Mouse (Mus musculus): ENCODE results near the gene Agfg1.
"Not testable (repeated sequence)": the region's sequence is repeated elsewhere in the genome, so short reads cannot be mapped to it uniquely, and the experiment has no call there.

The Agfg1 gene

DNA sequence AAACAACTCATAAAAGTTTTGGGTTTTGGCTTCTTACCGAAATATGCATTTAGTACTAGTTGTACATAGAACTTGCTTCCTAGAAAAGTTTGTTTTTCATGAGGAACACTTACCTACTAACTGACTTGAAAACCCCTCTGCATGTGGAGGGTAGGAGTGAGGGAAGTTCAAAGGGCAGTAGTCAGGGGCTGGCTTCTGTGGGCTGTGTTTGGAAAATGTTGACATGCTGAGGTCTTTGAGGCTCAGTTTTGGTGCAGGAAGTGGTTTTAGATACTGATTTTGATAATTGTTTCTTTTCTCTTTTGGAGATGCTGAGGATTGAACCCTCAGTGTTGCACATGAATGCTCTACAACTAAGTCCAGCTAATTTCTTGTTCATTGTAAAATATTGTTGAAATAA lies 61.3 kb downstream of the Agfg1 start:
- no peak for DNase-seq (ENCODE audit: extremely low spot score, low read depth, low spot score)

DNA sequence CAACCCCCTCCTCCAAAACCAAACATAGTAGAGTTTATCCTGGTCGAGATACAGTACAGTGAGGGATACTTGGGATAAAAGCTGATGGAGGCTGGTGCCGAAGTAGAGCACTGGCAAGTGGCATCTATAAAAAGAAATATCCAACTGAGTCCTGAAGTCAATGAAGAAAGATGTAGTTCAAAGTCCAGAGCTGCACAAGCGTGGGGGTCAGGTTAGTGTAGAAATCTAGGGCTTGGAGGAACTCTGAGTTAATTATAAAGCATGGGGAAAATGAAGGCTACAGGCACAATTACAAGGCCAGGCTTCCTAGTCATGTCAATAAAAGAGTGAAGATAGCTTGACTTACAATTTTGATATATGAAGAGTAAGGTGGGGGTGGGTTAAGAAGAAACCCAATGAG lies 61.9 kb downstream of the Agfg1 start:
- no peak for DNase-seq (ENCODE audit: extremely low spot score, low read depth, low spot score)

GRCm38 (mm10) chr1:82905886-82906285 lies 66.6 kb downstream of the Agfg1 start:
- DNase-seq (ENCODE audit: extremely low spot score, low read depth, low spot score), result no peak

DNA sequence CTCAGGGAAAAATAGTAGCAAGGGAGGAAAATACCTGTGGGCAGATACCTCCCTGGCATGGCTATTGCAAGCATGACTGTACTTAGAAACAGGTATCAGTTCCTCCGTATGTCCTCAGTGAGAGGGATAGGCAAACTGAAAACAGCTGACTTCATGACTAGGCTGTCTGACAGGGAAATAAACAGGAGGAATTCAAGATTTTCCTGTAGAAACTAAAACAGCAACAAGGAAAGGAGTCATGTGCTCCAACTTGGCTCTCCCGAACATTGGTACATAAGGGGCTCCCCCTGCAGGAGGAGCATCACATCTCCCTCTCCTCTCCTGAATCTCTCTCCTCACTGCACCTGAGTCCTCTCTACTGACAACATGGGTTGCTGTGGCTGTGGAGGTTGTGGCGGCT lies 73.7 kb downstream of the Agfg1 start, which contains the start of gene A030005L19Rik:
Gene A030005L19Rik (plus strand): TSS at position 301 of the 400 bp plus-strand sequence.
- DNase-seq (ENCODE audit: extremely low spot score, low read depth, low spot score), result no peak

- not testable (repeated sequence) for DNase-seq (ENCODE audit: extremely low spot score, low read depth, low spot score)
Measured at GRCm38 (mm10) chr1:82913434-82913833, 74.2 kb downstream of the Agfg1 start.

- no peak for DNase-seq (ENCODE audit: extremely low spot score, low read depth, low spot score)
Measured at GRCm38 (mm10) chr1:82924650-82925049, 85.4 kb downstream of the Agfg1 start, which contains the start of gene A030014E15Rik. TSS of gene A030014E15Rik (plus strand) at chr1:82924917.

- DNase-seq (ENCODE audit: extremely low spot score, low read depth, low spot score), result not testable (repeated sequence)
Measured at GRCm38 (mm10) chr1:82930558-82930957, 91.3 kb downstream of the Agfg1 start.

DNA sequence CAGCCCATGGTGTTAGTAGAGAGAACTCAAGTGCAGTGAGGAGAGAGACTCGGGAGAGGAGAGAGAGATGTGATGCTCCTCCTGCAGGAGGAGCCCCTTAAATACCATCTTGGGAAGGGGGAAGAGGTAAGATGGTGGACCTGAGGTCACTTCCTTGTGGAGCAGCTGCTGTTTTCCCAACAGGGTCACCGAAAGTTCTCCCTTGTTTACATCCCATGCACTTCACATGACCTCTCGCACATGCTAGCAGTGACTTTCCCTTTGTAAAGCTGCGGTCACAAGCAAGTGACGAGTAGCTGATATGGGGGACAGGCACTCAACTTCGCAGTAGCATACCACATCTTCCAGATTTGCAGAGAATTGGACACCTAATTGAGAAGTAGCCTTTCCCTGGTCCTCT lies 92.0 kb downstream of the Agfg1 start, which contains the start of gene Gm6217:
Gene Gm6217 (minus strand): TSS at position 74 of the 400 bp plus-strand sequence.
- not testable (repeated sequence) for DNase-seq (ENCODE audit: extremely low spot score, low read depth, low spot score)

GRCm38 (mm10) chr1:82938666-82939065 lies 99.4 kb downstream of the Agfg1 start:
- no peak for DNase-seq (ENCODE audit: extremely low spot score, low read depth, low spot score)

DNA sequence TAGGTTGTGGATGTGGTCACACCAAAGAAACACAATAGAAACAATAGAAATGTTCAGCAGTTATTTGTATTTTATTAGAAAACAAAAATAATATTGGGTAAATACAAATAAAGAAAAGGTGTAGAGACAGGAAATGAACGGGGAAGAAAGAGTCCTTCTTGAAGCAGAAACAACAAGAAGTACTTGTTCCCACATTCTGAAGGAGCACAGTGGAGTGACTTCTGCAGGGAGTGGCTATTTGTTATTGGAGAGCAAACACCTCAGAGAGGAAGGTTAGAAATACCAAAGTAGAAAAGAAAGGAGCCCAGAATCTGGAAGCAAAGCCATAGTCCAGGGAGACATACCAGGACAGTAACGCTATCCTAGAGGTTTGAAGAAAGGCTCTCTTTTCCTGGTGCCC lies 103.2 kb downstream of the Agfg1 start:
- DNase-seq (ENCODE audit: extremely low spot score, low read depth, low spot score), result not testable (repeated sequence)

DNA sequence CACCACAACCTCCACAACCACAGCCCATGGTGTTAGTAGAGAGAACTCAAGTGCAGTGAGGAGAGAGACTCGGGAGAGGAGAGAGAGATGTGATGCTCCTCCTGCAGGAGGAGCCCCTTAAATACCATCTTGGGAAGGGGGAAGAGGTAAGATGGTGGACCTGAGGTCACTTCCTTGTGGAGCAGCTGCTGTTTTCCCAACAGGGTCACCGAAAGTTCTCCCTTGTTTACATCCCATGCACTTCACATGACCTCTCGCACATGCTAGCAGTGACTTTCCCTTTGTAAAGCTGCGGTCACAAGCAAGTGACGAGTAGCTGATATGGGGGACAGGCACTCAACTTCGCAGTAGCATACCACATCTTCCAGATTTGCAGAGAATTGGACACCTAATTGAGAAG lies 104.0 kb downstream of the Agfg1 start, which contains the start of gene A030003K21Rik:
Gene A030003K21Rik (minus strand): TSS at position 94 of the 400 bp plus-strand sequence.
- DNase-seq (ENCODE audit: extremely low spot score, low read depth, low spot score), result not testable (repeated sequence)

DNA sequence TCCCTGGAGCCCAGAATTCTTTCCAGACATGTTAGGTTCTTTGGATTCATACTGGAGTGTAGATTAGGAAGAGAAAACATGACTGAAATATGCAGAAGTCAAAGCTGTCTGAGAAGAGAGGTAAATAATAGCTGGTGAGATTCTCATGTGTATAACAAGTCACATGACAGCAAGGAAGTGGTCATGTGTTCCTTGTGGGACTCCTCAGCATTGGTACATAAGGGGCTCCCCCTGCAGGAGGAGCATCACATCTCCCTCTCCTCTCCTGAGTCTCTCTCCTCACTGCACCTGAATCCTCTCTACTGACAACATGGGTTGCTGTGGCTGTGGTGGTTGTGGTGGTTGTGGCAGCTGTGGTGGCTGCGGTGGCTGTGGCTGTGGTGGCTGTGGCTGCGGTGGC lies 106.7 kb downstream of the Agfg1 start:
- not testable (repeated sequence) for DNase-seq (ENCODE audit: extremely low spot score, low read depth, low spot score)

DNA sequence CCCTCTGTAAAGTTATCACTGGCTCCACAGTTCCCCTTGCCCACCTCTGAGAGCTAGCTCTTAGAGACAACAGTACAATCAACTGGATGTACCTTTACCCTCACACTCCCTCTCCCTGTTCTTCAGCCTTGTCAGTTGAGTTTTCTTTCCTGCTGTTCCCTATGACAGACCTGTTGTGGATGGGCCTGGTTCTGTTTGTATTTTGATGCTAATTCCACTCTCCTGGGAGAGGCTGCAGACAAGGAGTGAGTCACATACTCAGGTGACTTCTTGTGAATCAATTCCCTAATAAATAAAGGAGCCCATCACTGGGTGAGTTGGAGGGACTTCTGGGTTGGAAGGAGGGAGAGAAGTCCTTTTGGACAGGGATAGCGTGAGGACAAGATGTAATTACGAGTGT lies 109.3 kb downstream of the Agfg1 start:
- DNase-seq (ENCODE audit: extremely low spot score, low read depth, low spot score), result no peak
